Mouse (Mus musculus) heart, embryonic 11.5 days (tissue): ENCODE measurements around the gene Gm13285. TPM values are rescaled to one million over a fixed set of nuclear protein-coding genes. Genes with fewer than 3 reads are reported as not detected.
"Not testable (repeated sequence)": the region's sequence is repeated elsewhere in the genome, so short reads cannot be mapped to it uniquely, and the experiment has no call there.

Experiments
- ATAC-seq: fragments of 200-750 bp; cut with Nextera tagmentation; replicated peaks from 2 replicates; pipeline ENCODE4 v1.8.0; 2017; ENCODE audit warnings: moderate library complexity; ENCODE audit not compliant: insufficient number of reproducible peaks, low FRiP score, low TSS enrichment
- H3K27ac ChIP-seq: fragments of 300-500 bp; sonication (generic); 2 replicates; pipeline ENCODE4 v1.5.1; 2014; ENCODE audit warnings: mild to moderate bottlenecking, low read depth, low read length
- H3K27me3 ChIP-seq: fragments of 300-500 bp; sonication (generic); 2 replicates; pipeline ENCODE4 v1.6.1; 2014; ENCODE audit warnings: mild to moderate bottlenecking, low read length, mixed read lengths; ENCODE audit not compliant: control insufficient read depth, insufficient read depth
- H3K36me3 ChIP-seq: fragments of 300-500 bp; sonication (generic); 2 replicates; pipeline ENCODE4 v1.6.1; 2014; ENCODE audit warnings: mild to moderate bottlenecking, low read length, moderate library complexity, mixed read lengths; ENCODE audit not compliant: control insufficient read depth, insufficient read depth
- H3K4me1 ChIP-seq: fragments of 300-500 bp; sonication (generic); 2 replicates; pipeline ENCODE4 v1.6.1; 2014; ENCODE audit warnings: low read length; ENCODE audit not compliant: control insufficient read depth, insufficient read depth
- H3K4me2 ChIP-seq: fragments of 300-500 bp; sonication (generic); 2 replicates; pipeline ENCODE4 v1.6.1; 2014; ENCODE audit warnings: mild to moderate bottlenecking, moderate library complexity
- H3K4me3 ChIP-seq: fragments of 300-500 bp; sonication (generic); 2 replicates; pipeline ENCODE4 v1.5.1; 2014; ENCODE audit warnings: low read depth, low read length
- H3K9ac ChIP-seq: fragments of 300-500 bp; sonication (generic); 2 replicates; pipeline ENCODE4 v1.6.1; 2014; ENCODE audit warnings: mild to moderate bottlenecking, low read depth, low read length, moderate library complexity
- H3K9me3 ChIP-seq: fragments of 300-500 bp; sonication (generic); replicated peaks from 2 replicates; pipeline ENCODE4 v1.6.1; 2016; ENCODE audit warnings: low read length; ENCODE audit not compliant: control insufficient read depth
- WGBS: fragments of 180-500 bp; shearing (Covaris S2); extraction: QIAGEN DNeasy Blood & Tissue Kit; methylation state at CpG from one replicate; pipeline ENCODE4 v1.1.7; 2014; ENCODE audit not compliant: insufficient replicate concordance; 5-methylcytosine and 5-hydroxymethylcytosine counted together
- polyA plus RNA-seq: library from polyadenylated mRNA; unstranded; fragments of >200 nt; fragmentation: Nextera tagmentation; extraction: Ambion mirVana; gene quantifications from 2 replicates; pipeline ENCODE4 v1.2.1, GENCODE M21; 2014

Gm13285 gene
- polyA plus RNA-seq, 1 experiment from 2014 or later = 0.27 TPM

DNA sequence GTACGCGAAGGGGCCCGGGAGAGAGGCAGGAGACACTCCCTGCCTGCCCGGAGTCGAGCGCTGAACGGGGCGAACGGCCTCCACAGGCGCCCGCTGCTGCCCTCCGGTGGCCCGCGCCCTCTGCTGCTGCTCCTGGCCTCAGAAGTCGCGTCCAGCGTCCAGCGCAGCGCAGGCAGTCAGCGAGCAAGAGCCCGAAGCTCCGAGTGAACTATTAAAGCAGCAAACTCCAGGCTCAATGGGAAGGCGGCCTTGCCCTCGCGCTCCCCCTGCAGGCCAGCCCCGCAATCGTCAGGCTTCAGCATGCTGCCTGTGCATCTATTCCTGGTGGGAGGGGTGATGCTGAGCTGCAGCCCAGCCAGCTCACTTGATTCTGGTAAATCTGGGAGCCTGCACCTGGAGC is 14.1 kb upstream of the Gm13285 start, which contains the start of gene Gm13276:
Gene Gm13276, plus strand, starts transcription at position 301 of the 400 bp plus-strand sequence.
- H3K4me3 ChIP-seq, H3K9me3 ChIP-seq, H3K4me2 ChIP-seq, H3K27me3 ChIP-seq, H3K27ac ChIP-seq, H3K9ac ChIP-seq, H3K4me1 ChIP-seq, ATAC-seq, H3K36me3 ChIP-seq: not testable (repeated sequence)
- no CpG with 5 or more reads among the region's 27 CpGs for WGBS

GRCm38 (mm10) chr4:88788402-88788801 is 11.1 kb upstream of the Gm13285 start, which contains the start of gene Gm13277:
Gm13277 (plus strand) TSS chr4:88788632.
- H3K4me1 ChIP-seq, H3K4me2 ChIP-seq, H3K27me3 ChIP-seq, H3K4me3 ChIP-seq, H3K36me3 ChIP-seq, H3K9me3 ChIP-seq, H3K9ac ChIP-seq, ATAC-seq, H3K27ac ChIP-seq: not testable (repeated sequence)
- 0% methylated on average over 3 of the region's 28 CpGs for WGBS

GRCm38 (mm10) chr4:88791250-88791649 is 8.2 kb upstream of the Gm13285 start, which contains the start of gene Gm13278:
Gm13278 (plus strand) TSS chr4:88791550.
- not testable (repeated sequence) for H3K27me3 ChIP-seq, H3K4me2 ChIP-seq, H3K4me3 ChIP-seq, H3K9me3 ChIP-seq, H3K9ac ChIP-seq, ATAC-seq, H3K36me3 ChIP-seq, H3K4me1 ChIP-seq, H3K27ac ChIP-seq
- no CpG with 5 or more reads among the region's 28 CpGs for WGBS

GRCm38 (mm10) chr4:88793936-88794675 is 5.4 kb upstream of the Gm13285 start, which contains the start of gene Gm13275:
Gm13275 (plus strand) TSS chr4:88794487.
- H3K27ac ChIP-seq, H3K9me3 ChIP-seq, H3K4me1 ChIP-seq, H3K4me2 ChIP-seq, H3K27me3 ChIP-seq, H3K9ac ChIP-seq, H3K36me3 ChIP-seq, ATAC-seq, H3K4me3 ChIP-seq: not testable (repeated sequence)
- WGBS = 0% methylated on average over 11 of the region's 52 CpGs

DNA sequence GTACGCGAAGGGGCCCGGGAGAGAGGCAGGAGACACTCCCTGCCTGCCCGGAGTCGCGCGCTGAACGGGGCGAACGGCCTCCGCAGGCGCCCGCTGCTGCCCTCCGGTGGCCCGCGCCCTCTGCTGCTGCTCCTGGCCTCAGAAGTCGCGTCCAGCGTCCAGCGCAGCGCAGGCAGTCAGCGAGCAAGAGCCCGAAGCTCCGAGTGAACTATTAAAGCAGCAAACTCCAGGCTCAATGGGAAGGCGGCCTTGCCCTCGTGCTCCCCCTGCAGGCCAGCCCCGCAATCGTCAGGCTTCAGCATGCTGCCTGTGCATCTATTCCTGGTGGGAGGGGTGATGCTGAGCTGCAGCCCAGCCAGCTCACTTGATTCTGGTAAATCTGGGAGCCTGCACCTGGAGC is 2.4 kb upstream of the Gm13285 start, which contains the start of gene Gm13279:
Gene Gm13279, plus strand, starts transcription at position 301 of the 400 bp plus-strand sequence.
- H3K9ac ChIP-seq, H3K27ac ChIP-seq, H3K36me3 ChIP-seq, ATAC-seq, H3K9me3 ChIP-seq, H3K27me3 ChIP-seq, H3K4me1 ChIP-seq, H3K4me2 ChIP-seq, H3K4me3 ChIP-seq: not testable (repeated sequence)
- WGBS = no CpG with 5 or more reads among the region's 28 CpGs

DNA sequence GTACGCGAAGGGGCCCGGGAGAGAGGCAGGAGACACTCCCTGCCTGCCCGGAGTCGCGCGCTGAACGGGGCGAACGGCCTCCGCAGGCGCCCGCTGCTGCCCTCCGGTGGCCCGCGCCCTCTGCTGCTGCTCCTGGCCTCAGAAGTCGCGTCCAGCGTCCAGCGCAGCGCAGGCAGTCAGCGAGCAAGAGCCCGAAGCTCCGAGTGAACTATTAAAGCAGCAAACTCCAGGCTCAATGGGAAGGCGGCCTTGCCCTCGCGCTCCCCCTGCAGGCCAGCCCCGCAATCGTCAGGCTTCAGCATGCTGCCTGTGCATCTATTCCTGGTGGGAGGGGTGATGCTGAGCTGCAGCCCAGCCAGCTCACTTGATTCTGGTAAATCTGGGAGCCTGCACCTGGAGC is 3.5 kb downstream of the Gm13285 start, which contains the start of gene Gm13287:
Gene Gm13287, plus strand, starts transcription at position 301 of the 400 bp plus-strand sequence.
- not testable (repeated sequence) for H3K36me3 ChIP-seq, H3K9ac ChIP-seq, H3K4me1 ChIP-seq, H3K4me3 ChIP-seq, H3K27ac ChIP-seq, ATAC-seq, H3K27me3 ChIP-seq, H3K9me3 ChIP-seq
- H3K4me2 ChIP-seq = peak within 1 kb of the TSS; percentile 27; the same call in 1 of the 2 replicates
- no CpG with 5 or more reads among the region's 29 CpGs for WGBS

DNA sequence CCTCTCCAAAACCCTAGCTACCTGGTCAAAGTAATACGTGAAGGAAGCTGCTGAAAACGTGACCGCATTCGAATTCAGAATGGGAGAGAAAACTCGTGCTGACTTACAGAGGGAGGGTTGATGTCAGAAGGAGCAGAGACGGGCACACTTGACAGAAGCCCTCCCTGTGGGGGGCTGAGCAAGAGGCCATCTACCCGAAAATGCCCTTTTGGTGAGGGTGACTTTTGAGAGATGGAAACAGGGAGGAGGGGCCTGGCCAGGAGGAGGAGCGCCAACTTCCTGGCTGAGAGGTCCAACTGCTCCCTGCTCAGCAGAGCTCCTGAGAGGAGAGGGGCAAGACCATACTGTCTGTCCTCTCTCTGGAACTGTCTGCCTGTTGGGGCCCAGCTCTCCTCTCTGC is 5.8 kb downstream of the Gm13285 start, which contains the start of gene Gm13288:
Gene Gm13288, plus strand, starts transcription at position 301 of the 400 bp plus-strand sequence.
- H3K9ac ChIP-seq, H3K27me3 ChIP-seq, H3K4me3 ChIP-seq, H3K4me1 ChIP-seq, H3K9me3 ChIP-seq, H3K27ac ChIP-seq, ATAC-seq, H3K36me3 ChIP-seq: not testable (repeated sequence)
- H3K4me2 ChIP-seq = peak within 1 kb of the TSS; percentile 32; the same call in 1 of the 2 replicates
- WGBS = no CpG with 5 or more reads among the region's 8 CpGs

GRCm38 (mm10) chr4:88805761-88806160 is 6.3 kb downstream of the Gm13285 start:
- not testable (repeated sequence) for H3K4me1 ChIP-seq, ATAC-seq, H3K9me3 ChIP-seq, H3K4me3 ChIP-seq, H3K9ac ChIP-seq, H3K27ac ChIP-seq, H3K36me3 ChIP-seq, H3K27me3 ChIP-seq
- 1% methylated on average over 10 of the region's 34 CpGs for WGBS
- H3K4me2 ChIP-seq = peak overlapping the region; percentile 32; the same call in 1 of the 2 replicates
